Mouse (Mus musculus): ENCODE measurements at regions not wholly inside any gene's neighbourhood (a gene's known extent, or its start where the extent isn't known, plus 50 kb on each side); places are given as distances from the start of the nearest gene placed in this dataset.

- H3K9me3 ChIP-seq = no peaks in the 10 kb centered on the region
- H3K27me3 ChIP-seq (replicated peaks) = no peaks in the 10 kb centered on the region
- H3K9ac ChIP-seq = no peak overlapping the region
- no peak overlapping the region for H3K4me2 ChIP-seq
- no peak overlapping the region for H3K4me3 ChIP-seq
- 0 out of 2 replicates have a peak, but pooled peaks have one; percentile 75 for ATAC-seq (replicated peaks)
- 69% methylated on average over 2 of the region's 2 CpGs for WGBS
- H3K27ac ChIP-seq = no peak overlapping the region
- no peaks in the 10 kb centered on the region for H3K36me3 ChIP-seq (replicated peaks)
- H3K4me1 ChIP-seq = peaks cover 12% of the 10 kb centered on the region
These were observed 1588.7 kb upstream of the Got2 start for GRCm38 (mm10) chr8:97477098-97477457.

- 39% methylated on average over 7 of the region's 7 CpGs for WGBS
- no peaks in the 10 kb centered on the region for H3K36me3 ChIP-seq (replicated peaks)
- H3K4me1 ChIP-seq = peaks cover 12% of the 10 kb centered on the region
- ATAC-seq (replicated peaks) = no peak
- H3K9me3 ChIP-seq = no peaks in the 10 kb centered on the region
- H3K4me3 ChIP-seq = no peak overlapping the region
- H3K27me3 ChIP-seq (replicated peaks) = no peaks in the 10 kb centered on the region
- H3K27ac ChIP-seq = 0 out of 2 replicates have a peak overlapping the region, but pooled peaks have one; percentile 13
- no peak overlapping the region for H3K4me2 ChIP-seq
- H3K9ac ChIP-seq = no peak overlapping the region
These were observed 1588.2 kb upstream of the Got2 start for GRCm38 (mm10) chr8:97476430-97477097.

DNA sequence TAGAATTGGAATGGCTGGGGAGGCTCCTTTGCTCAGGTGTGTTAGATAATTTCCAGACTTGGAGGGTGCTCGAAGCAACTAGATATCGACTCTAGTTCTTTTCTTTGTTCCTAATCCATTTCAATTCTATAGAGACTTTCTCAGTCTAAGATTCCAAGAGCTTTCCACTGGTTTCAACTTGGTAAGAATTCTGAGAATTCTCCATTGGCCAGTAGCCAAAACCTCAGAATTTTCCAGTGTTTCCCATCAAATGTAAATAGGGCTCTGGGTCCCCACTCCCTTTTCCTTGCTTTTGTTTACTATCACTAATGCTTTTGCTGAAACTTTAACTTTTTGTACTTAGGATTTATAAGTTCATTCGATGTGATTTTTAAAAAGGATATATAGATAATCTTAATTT lies 1585.0 kb upstream of the Got2 start:
- H3K4me2 ChIP-seq = no peak overlapping the region
- H3K36me3 ChIP-seq (replicated peaks) = no peaks in the 10 kb centered on the region
- no peak for ATAC-seq (replicated peaks)
- H3K4me3 ChIP-seq = no peak overlapping the region
- H3K9me3 ChIP-seq = no peaks in the 10 kb centered on the region
- no peaks in the 10 kb centered on the region for H3K27me3 ChIP-seq (replicated peaks)
- no peak overlapping the region for H3K9ac ChIP-seq
- H3K27ac ChIP-seq = no peak overlapping the region
- 73% methylated on average over 3 of the region's 3 CpGs for WGBS
- peaks cover 12% of the 10 kb centered on the region for H3K4me1 ChIP-seq

DNA sequence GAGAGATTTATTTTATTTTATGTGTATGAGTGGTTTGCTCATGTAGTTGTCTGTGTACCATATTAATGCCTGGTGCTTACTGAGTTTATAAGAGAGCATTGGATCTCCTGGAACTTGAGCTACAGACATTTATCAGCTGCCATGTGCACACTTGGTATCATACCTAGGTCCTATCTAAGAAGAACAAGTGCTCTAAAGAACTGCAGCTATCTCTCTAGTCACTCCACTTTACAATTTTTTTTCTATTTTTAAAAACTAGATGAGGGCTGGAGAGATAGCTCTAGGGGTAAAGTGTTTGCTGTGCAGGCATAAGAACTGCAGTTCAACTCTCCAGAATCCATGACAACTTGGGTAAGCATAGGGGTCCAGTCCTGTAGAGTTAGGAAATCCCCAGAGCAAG lies 1573.1 kb upstream of the Got2 start:
- Histone ChIP-seq H3K4me1 (no peaks in the 10 kb centered on the region), H3K9ac (no peak overlapping the region), H3K9me3 (no peaks in the 10 kb centered on the region), H3K27me3 (replicated peaks) (no peaks in the 10 kb centered on the region), H3K36me3 (replicated peaks) (no peaks in the 10 kb centered on the region), H3K4me3 (no peak overlapping the region), H3K4me2 (no peak overlapping the region), H3K27ac (no peak overlapping the region)
- ATAC-seq (replicated peaks) = no peak

DNA sequence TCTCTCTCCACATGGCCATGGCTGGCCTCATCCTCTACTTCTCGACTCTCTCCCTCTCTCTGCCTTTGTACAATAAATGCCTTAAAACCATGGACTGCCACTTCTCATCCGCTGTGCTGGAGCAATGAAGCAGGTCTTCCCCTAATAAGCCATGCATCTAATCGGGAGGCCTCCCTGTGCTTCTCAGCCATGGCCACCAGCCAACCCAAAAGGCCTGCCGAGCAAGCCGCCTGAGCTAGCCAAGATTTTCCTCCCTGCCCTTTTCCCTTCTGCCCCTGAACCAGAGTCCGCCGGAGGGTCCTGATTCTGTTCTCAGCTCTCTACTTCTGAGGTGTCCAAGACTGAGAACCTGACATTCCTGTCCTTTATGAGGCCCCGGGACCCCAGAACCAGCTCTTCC lies 1559.3 kb upstream of the Got2 start:
- no peak overlapping the region for H3K4me3 ChIP-seq
- no peak for ATAC-seq (replicated peaks)
- no peak overlapping the region for H3K9ac ChIP-seq
- no peak overlapping the region for H3K27ac ChIP-seq
- H3K4me2 ChIP-seq = no peak overlapping the region
- whole genome bisulfite sequencing = 94% methylated on average over 8 of the region's 8 CpGs
- no peaks in the 10 kb centered on the region for H3K4me1 ChIP-seq
- H3K27me3 ChIP-seq (replicated peaks) = no peaks in the 10 kb centered on the region
- no peaks in the 10 kb centered on the region for H3K9me3 ChIP-seq
- H3K36me3 ChIP-seq (replicated peaks) = no peaks in the 10 kb centered on the region

DNA sequence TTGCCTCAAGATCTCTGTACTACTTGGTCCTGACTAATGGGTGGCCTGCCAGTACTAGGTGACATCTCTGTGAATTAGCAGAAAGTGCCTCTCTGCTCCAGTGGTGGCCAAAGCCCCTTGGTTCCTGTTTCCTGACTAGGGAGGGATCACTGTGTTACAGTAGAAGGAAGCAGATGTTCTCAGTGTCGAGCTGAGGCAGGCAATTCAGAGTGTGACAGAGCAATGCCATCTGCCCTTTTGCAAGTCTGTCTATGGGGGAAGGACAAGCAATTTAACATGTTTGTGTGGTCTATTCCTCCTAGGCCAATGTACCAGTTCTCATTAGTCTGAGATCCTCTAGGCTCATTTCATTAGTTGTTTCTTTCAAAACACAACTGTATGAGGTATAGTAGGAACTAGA lies 1553.1 kb upstream of the Got2 start:
- no peak for ATAC-seq (replicated peaks)
- Histone ChIP-seq H3K4me2 (no peak overlapping the region), H3K27ac (no peak overlapping the region), H3K4me3 (no peak overlapping the region), H3K4me1 (no peaks in the 10 kb centered on the region), H3K9ac (no peak overlapping the region), H3K9me3 (no peaks in the 10 kb centered on the region), H3K27me3 (replicated peaks) (no peaks in the 10 kb centered on the region), H3K36me3 (replicated peaks) (no peaks in the 10 kb centered on the region)
- 59% methylated on average over 1 of the region's 1 CpGs for WGBS

DNA sequence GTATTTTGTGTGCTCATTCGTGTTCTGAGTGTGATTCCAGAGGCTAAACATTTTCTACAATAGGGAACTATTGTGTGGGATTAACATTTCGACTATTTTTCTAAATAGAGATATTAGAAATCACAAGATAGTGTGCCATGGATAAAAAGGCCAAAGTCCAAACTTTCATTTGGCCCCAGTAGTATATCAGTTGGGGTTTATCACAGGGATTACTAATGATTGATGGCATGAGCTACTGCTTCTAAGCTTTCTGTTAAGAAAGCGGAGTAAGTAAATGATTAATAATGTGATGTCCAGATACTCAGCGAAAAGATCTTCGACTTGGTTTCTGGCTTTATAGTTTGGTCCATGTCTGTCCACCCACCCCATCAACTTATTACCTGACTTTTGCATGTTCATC lies 1545.2 kb upstream of the Got2 start:
- no peak overlapping the region for H3K4me2 ChIP-seq
- no peak overlapping the region for H3K9ac ChIP-seq
- no peaks in the 10 kb centered on the region for H3K36me3 ChIP-seq (replicated peaks)
- H3K4me3 ChIP-seq = no peak overlapping the region
- no peaks in the 10 kb centered on the region for H3K9me3 ChIP-seq
- no peaks in the 10 kb centered on the region for H3K4me1 ChIP-seq
- no peak for ATAC-seq (replicated peaks)
- no peak overlapping the region for H3K27ac ChIP-seq
- WGBS = 82% methylated on average over 5 of the region's 5 CpGs
- H3K27me3 ChIP-seq (replicated peaks) = no peaks in the 10 kb centered on the region

DNA sequence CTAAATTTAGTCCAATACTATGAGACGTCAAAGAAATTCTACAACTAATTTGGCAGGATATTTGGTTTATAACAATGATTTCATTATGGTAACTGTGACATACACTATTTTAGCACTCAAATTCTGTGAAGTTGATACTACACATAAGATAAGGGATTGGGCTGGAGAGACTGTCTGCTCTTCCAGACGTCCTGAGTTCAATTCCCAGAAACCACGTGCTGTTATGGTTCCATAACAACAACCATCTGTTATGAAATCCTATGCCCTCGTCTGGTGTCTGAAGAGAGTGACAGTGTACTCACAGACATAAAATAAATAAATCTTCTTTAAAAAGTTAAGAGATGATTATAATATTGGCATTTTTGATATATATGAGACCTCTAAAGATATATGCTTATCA lies 1543.1 kb upstream of the Got2 start:
- H3K27me3 ChIP-seq (replicated peaks) = no peaks in the 10 kb centered on the region
- H3K4me2 ChIP-seq = no peak overlapping the region
- 85% methylated on average over 4 of the region's 4 CpGs for WGBS
- no peaks in the 10 kb centered on the region for H3K4me1 ChIP-seq
- no peak overlapping the region for H3K4me3 ChIP-seq
- no peak overlapping the region for H3K27ac ChIP-seq
- H3K9ac ChIP-seq = no peak overlapping the region
- no peak for ATAC-seq (replicated peaks)
- no peaks in the 10 kb centered on the region for H3K9me3 ChIP-seq
- no peaks in the 10 kb centered on the region for H3K36me3 ChIP-seq (replicated peaks)

- no peak for ATAC-seq (replicated peaks)
- WGBS = 69% methylated on average over 1 of the region's 1 CpGs
- no peak overlapping the region for H3K9ac ChIP-seq
These were observed 1534.0 kb upstream of the Got2 start for GRCm38 (mm10) chr8:97422331-97422730.

DNA sequence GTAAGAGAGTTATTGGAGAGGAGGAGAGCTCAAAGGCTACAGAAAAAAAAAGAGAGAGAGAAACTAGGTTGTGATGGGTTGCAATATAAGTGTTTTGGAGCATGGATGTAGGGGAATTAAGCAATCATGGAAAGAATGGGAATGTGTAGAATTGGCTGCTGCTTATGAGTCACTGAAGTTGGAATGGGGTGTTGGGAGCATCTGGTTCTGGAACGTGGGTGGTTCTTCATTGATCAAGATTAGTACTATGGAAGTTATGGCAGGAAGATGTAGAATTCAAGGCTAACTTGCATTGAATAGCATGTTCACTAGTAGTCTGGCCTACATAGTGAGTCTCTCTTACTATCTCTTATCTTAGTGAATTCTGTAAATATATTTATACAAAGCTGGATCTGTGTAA lies 1526.4 kb upstream of the Got2 start:
- H3K36me3 ChIP-seq (replicated peaks) = no peaks in the 10 kb centered on the region
- 80% methylated on average over 1 of the region's 1 CpGs for WGBS
- H3K9me3 ChIP-seq = no peaks in the 10 kb centered on the region
- H3K27me3 ChIP-seq (replicated peaks) = no peaks in the 10 kb centered on the region
- no peak overlapping the region for H3K9ac ChIP-seq
- ATAC-seq (replicated peaks) = no peak
- no peaks in the 10 kb centered on the region for H3K4me1 ChIP-seq
- no peak overlapping the region for H3K4me3 ChIP-seq
- H3K4me2 ChIP-seq = no peak overlapping the region
- H3K27ac ChIP-seq = no peak overlapping the region

More at GRCm38 (mm10) chr8:97422331-97422730, 1534.0 kb upstream of the Got2 start:
- H3K36me3 ChIP-seq (replicated peaks) = no peaks in the 10 kb centered on the region
- no peak overlapping the region for H3K4me3 ChIP-seq
- no peak overlapping the region for H3K4me2 ChIP-seq
- H3K9me3 ChIP-seq = no peaks in the 10 kb centered on the region
- H3K4me1 ChIP-seq = no peaks in the 10 kb centered on the region
- H3K27me3 ChIP-seq (replicated peaks) = no peaks in the 10 kb centered on the region
- H3K27ac ChIP-seq = no peak overlapping the region

GRCm38 (mm10) chr8:97403308-97403707 lies 1515.0 kb upstream of the Got2 start:
- no peaks in the 10 kb centered on the region for H3K36me3 ChIP-seq (replicated peaks)
- H3K9ac ChIP-seq = no peak overlapping the region
- H3K4me2 ChIP-seq = no peak overlapping the region
- no peaks in the 10 kb centered on the region for H3K27me3 ChIP-seq (replicated peaks)
- no peak overlapping the region for H3K27ac ChIP-seq
- no peaks in the 10 kb centered on the region for H3K9me3 ChIP-seq
- no peaks in the 10 kb centered on the region for H3K4me1 ChIP-seq
- no peak for ATAC-seq (replicated peaks)
- no peak overlapping the region for H3K4me3 ChIP-seq
- 49% methylated on average over 2 of the region's 2 CpGs for WGBS

DNA sequence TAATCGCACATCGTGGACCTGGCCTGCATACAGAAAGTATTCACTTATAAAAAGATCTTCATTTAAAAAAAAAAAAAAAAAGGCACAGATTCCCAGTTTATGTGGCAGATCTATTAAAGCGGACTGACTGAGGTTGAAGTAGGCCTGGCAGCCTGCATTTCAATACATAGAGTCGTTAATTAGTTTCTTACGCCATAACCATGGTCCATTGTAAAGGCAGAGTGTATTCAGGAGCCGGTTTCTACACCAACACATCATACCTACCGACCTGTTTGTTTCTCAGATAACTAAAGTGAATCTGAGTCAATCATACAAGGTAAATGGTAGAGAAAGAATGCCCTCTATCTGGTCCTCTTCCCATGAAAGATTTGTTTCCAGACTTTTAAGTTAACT lies 1509.0 kb upstream of the Got2 start:
- Histone ChIP-seq H3K4me2 (no peak overlapping the region), H3K4me1 (0 out of 2 replicates have a peak, but pooled peaks cover 6% of the 10 kb centered on the region), H3K4me3 (no peak overlapping the region), H3K27me3 (replicated peaks) (no peaks in the 10 kb centered on the region), H3K9me3 (no peaks in the 10 kb centered on the region), H3K9ac (no peak overlapping the region), H3K36me3 (replicated peaks) (no peaks in the 10 kb centered on the region), H3K27ac (no peak overlapping the region)
- WGBS = 14% methylated on average over 7 of the region's 7 CpGs
- ATAC-seq (replicated peaks) = 0 out of 2 replicates have a peak, but pooled peaks have one; percentile 17

- Histone ChIP-seq H3K36me3 (replicated peaks) (no peaks in the 10 kb centered on the region), H3K9me3 (no peaks in the 10 kb centered on the region), H3K9ac (no peak overlapping the region), H3K4me3 (no peak overlapping the region), H3K27ac (no peak overlapping the region), H3K4me1 (0 out of 2 replicates have a peak, but pooled peaks cover 6% of the 10 kb centered on the region), H3K27me3 (replicated peaks) (no peaks in the 10 kb centered on the region), H3K4me2 (no peak overlapping the region)
- peak; percentile 72 for ATAC-seq (replicated peaks)
- WGBS = 11% methylated on average over 5 of the region's 5 CpGs
These were observed 1508.4 kb upstream of the Got2 start for GRCm38 (mm10) chr8:97396634-97397326.

Measured in midbrain, embryonic 15.5 days (tissue).